Mouse (Mus musculus) forebrain, postnatal 0 days (tissue): Measurements from ENCODE around the gene Duoxa1. TPM values are rescaled to one million over a fixed set of nuclear protein-coding genes. Genes with fewer than 3 reads are reported as not detected.

Source experiments
- ATAC-seq: fragments of 200-750 bp; cut with Nextera tagmentation; 2 replicates; pipeline ENCODE4 v1.8.0; 2017; ENCODE audit warnings: mild to moderate bottlenecking, moderate library complexity
- DNase-seq: peaks from one replicate; pipeline ENCODE4 v3.0.0-alpha.2; 2015
- H3K27ac ChIP-seq: fragments of 300-500 bp; sonication (generic); 2 replicates; pipeline ENCODE4 v1.5.1; 2014; ENCODE audit warnings: low read depth, mild to moderate bottlenecking, antibody characterized with exemption, low read length, moderate library complexity, mixed read lengths
- H3K27me3 ChIP-seq: fragments of 300-500 bp; sonication (generic); 2 replicates; pipeline ENCODE4 v1.6.1; 2014; ENCODE audit warnings: mild to moderate bottlenecking, low read length, mixed read lengths; ENCODE audit not compliant: insufficient read depth
- H3K36me3 ChIP-seq: fragments of 300-500 bp; sonication (generic); 2 replicates; pipeline ENCODE4 v1.6.1; 2014; ENCODE audit warnings: mild to moderate bottlenecking, moderate library complexity; ENCODE audit not compliant: insufficient read depth
- H3K4me1 ChIP-seq: fragments of 300-500 bp; sonication (generic); 2 replicates; pipeline ENCODE4 v1.6.1; 2014; ENCODE audit warnings: antibody characterized with exemption; ENCODE audit not compliant: insufficient read depth
- H3K4me2 ChIP-seq: fragments of 300-500 bp; sonication (generic); 2 replicates; pipeline ENCODE4 v1.6.1; 2014; ENCODE audit warnings: low read depth, mild to moderate bottlenecking, moderate library complexity
- H3K4me3 ChIP-seq: fragments of 300-500 bp; sonication (generic); 2 replicates; pipeline ENCODE4 v1.5.1; 2014; ENCODE audit warnings: low read depth, low read length, mixed read lengths
- H3K9ac ChIP-seq: fragments of 300-500 bp; sonication (generic); 2 replicates; pipeline ENCODE4 v1.6.1; 2014; ENCODE audit warnings: mild to moderate bottlenecking
- H3K9me3 ChIP-seq: fragments of 300-500 bp; sonication (generic); 2 replicates; pipeline ENCODE4 v1.6.1; 2016; ENCODE audit warnings: low read length
- CTCF ChIP-seq: sonication (generic); IDR thresholded peaks from 2 replicates; pipeline ENCODE4 v1.5.1; 2016; ENCODE audit warnings: antibody characterized with exemption, control low read depth, low read depth
- WGBS: fragments of 180-500 bp; shearing (Covaris S2); extraction: QIAGEN DNeasy Blood & Tissue Kit; methylation state at CpG from one replicate; pipeline ENCODE4 v1.1.7; 2014; 5-methylcytosine and 5-hydroxymethylcytosine counted together
- polyA plus RNA-seq: library from polyadenylated mRNA; unstranded; fragments of >200 nt; fragmentation: Nextera tagmentation; extraction: Ambion mirVana; gene quantifications from 2 replicates; pipeline ENCODE4 v1.2.1, GENCODE M21; 2015
- total RNA-seq: library from RNA; depleted of rRNA; stranded (reverse); fragments of >200 nt; gene quantifications from 2 replicates; pipeline ENCODE4 v1.2.3, GENCODE M21; 2014

Gene Duoxa1
- total and polyA plus RNA-seq, 2 experiments from 2014 or later = 0.10 to 0.46 TPM

DNA sequence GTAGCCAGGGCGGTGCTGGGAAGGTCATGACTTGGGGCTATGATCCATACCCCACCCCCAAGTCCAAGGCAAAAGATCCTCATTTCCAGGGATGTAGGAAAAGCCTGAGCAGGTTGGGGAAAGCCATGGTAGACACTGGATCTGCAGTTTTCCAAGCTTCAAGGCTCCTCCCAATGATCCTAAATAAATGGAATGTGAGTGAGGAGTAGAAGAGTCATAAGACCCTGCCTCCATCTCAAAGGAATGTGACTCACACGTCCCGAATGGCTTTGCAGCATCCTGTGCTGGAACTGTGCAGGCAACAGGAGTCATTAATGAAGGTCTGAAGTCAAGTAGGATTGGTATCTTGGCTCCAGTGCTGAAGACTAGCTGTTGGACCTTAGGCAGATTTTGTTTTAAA lies 14.5 kb upstream of the Duoxa1 start:
- 78% methylated on average over 3 of the region's 3 CpGs for WGBS
- TF ChIP-seq CTCF = no peak
- Histone ChIP-seq H3K36me3 (no peaks in the 10 kb centered on the region), H3K27ac (no peak overlapping the region), H3K4me1 (no peaks in the 10 kb centered on the region), H3K27me3 (no peaks in the 10 kb centered on the region), H3K4me3 (no peak overlapping the region), H3K4me2 (no peak overlapping the region), H3K9me3 (no peaks in the 10 kb centered on the region), H3K9ac (no peak overlapping the region)
- ATAC-seq (no peak), DNase-seq (no peak)

DNA sequence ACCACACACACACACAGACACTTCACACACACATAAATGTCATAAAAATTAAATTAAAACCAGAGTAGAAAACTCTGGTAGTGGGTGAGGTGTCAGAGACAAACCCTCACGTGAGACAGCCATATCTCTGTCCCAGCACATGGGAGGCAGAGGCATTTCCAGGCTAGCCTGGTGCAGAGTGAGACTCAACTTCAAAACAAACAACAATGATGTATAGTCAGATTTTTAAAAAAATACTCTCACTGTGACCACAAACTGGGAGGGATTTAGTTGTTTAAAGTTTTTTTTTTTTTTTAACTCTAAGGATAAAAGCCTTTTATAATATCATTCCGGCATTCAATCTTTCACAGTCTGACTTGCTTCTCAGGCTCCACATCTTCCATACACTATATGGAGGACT lies 11.8 kb upstream of the Duoxa1 start:
- TF ChIP-seq CTCF = no peak
- Histone ChIP-seq H3K27me3 (no peaks in the 10 kb centered on the region), H3K9me3 (no peaks in the 10 kb centered on the region), H3K4me1 (no peaks in the 10 kb centered on the region), H3K4me3 (no peak overlapping the region), H3K4me2 (no peak overlapping the region), H3K36me3 (no peaks in the 10 kb centered on the region), H3K27ac (no peak overlapping the region), H3K9ac (no peak overlapping the region)
- 71% methylated on average over 2 of the region's 2 CpGs for WGBS
- no peak for ATAC-seq
- DNase-seq = no peak

DNA sequence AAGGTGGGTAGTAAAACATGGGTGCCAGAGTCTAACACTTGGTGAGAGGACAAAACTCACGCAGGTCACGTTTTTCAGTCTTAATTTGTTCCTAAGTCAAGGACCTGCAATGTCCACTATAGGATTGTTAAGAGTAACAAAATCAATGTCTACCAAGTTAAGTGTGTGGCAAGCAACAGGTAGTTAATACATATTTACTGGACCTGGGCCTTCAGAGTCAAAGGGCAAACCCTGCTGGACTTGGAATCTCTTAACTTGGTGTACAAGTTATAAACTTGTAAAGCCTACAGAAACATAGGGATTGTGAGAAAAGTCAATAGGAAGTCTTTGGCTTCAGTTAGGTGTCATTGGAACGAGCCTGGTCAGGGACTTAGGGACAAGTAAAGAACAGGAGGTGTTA lies 11.1 kb upstream of the Duoxa1 start:
- ATAC-seq = no peak
- no peak overlapping the region for H3K27ac ChIP-seq
- no peaks in the 10 kb centered on the region for H3K27me3 ChIP-seq
- TF ChIP-seq CTCF = no peak
- no peak overlapping the region for H3K9ac ChIP-seq
- no peak overlapping the region for H3K4me2 ChIP-seq
- no peaks in the 10 kb centered on the region for H3K9me3 ChIP-seq
- no peak overlapping the region for H3K4me3 ChIP-seq
- no peak for DNase-seq
- H3K4me1 ChIP-seq = no peaks in the 10 kb centered on the region
- 83% methylated on average over 3 of the region's 3 CpGs for WGBS
- H3K36me3 ChIP-seq = no peaks in the 10 kb centered on the region

DNA sequence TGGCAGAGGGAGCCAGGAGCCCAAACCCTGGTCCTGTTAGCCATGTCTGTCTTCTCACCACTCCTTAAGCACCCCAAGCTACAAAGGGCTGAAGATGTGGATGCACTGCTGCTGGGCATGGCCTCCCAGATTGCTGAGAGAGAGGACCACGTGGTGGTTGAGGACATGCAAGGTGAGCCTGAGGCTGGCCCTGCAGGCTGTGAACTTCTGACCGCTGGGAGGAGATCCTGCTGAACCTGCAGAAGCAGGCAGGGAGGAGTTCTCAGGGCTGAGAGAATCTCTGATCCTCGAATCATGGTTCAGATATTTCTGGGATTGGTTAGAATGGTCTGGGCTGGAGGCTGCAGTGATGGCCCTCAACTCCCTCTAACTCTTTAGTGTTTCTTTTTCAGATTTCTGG lies 10.4 kb upstream of the Duoxa1 start:
- no peak overlapping the region for H3K27ac ChIP-seq
- H3K36me3 ChIP-seq = no peaks in the 10 kb centered on the region
- no peaks in the 10 kb centered on the region for H3K27me3 ChIP-seq
- no peak overlapping the region for H3K4me2 ChIP-seq
- WGBS = 63% methylated on average over 3 of the region's 3 CpGs
- H3K4me1 ChIP-seq = no peaks in the 10 kb centered on the region
- no peak overlapping the region for H3K4me3 ChIP-seq
- H3K9me3 ChIP-seq = no peaks in the 10 kb centered on the region
- ATAC-seq (no peak), DNase-seq (no peak)
- H3K9ac ChIP-seq = no peak overlapping the region
- TF ChIP-seq CTCF = no peak

DNA sequence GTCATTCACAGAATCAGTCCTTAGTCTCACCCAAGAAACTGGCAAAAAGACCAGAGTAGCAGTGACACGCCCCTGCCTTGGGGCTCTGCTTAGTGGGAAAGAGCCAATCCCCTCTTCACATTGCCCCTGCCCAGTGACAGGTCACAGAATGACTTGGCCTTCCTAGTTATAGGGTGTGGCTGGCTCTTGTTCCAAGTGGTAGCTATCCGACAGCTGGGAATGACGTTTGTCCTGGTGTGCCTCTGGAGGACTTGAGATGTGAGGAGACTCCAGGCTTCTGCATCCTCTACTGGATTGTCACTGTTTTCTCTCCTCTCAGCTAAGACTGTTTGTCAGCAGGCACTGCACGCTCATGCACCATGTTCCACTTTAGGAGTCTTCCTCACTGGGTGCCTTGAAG lies 3.9 kb upstream of the Duoxa1 start:
- Histone ChIP-seq H3K27ac (no peak overlapping the region), H3K9me3 (no peaks in the 10 kb centered on the region), H3K36me3 (no peaks in the 10 kb centered on the region), H3K4me2 (no peak overlapping the region), H3K4me3 (no peak overlapping the region), H3K9ac (no peak overlapping the region), H3K4me1 (0 out of 2 replicates have a peak, but pooled peaks cover 4% of the 10 kb centered on the region), H3K27me3 (peaks cover 20% of the 10 kb centered on the region)
- DNase-seq (no peak), ATAC-seq (no peak)
- 76% methylated on average over 4 of the region's 4 CpGs for WGBS
- TF ChIP-seq CTCF = no peak

DNA sequence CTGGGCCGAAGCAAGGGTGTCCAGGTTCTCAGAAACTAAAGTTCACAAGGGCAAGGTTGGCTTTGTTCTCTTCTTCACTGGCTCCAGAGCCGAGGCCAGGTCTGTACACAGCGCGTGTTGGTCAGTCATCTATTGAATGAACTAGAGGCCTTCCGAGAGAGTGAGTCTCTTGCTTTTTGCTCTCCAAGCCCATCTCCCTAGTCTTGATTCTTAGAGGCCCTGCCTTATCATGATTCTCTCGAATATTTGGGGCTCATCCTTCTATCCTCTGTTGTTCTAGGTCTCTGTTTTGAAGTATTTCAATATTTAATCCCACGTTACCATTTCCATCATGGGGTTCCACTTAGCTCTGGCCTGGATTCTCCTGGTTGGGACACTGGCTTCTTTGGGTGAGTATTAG lies 1.8 kb upstream of the Duoxa1 start, which contains the start of gene Duox1:
Gene Duox1 (plus strand): TSS at position 301 of the 400 bp plus-strand sequence.
- H3K36me3 ChIP-seq = no peaks in the 10 kb centered on the region
- DNase-seq = no peak
- no peaks in the 10 kb centered on the region for H3K9me3 ChIP-seq
- no peak within 1 kb of the TSS for H3K9ac ChIP-seq
- ATAC-seq = no peak
- H3K4me2 ChIP-seq = no peak within 1 kb of the TSS
- no peak within 1 kb of the TSS for H3K4me3 ChIP-seq
- TF ChIP-seq CTCF = no peak
- 0 out of 2 replicates have a peak, but pooled peaks cover 4% of the 10 kb centered on the region for H3K4me1 ChIP-seq
- no peak within 1 kb of the TSS for H3K27ac ChIP-seq
- 88% methylated on average over 7 of the region's 7 CpGs for WGBS
- peaks cover 23% of the 10 kb centered on the region for H3K27me3 ChIP-seq

DNA sequence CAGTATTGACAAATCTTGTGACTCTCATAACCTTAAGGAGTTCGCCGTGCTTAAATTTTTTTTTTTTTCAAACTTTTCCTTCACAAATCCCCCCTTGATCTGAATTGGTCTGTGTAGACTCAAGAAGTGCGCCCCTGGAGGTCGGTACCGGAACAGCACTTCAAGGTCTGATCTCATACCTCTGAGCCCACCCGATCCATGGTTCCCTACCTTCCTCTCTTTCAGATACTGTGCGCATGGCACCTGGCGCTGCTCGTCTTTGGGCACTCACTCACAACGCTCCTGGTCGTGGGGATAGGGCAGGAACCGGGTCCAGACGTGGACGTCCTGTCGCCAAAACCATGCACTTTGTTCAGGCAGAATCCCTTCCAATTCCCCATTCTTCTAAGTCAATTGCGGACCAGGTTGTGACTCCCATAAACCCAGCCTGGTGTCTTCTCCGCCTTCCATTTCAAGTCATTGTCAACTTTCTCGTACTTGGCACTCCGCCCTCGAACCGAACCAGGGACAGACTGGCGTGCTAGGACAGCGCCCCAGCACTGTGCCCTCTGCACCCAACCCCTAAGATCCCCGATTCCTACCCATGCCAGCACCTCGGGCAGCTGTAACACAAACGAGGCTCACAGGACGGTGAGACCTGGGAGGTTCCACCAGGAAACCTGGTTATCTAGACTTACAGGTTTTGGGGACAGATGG lies 660 bp downstream of the Duoxa1 start:
- Histone ChIP-seq H3K27ac (no peak overlapping the region), H3K4me3 (peak overlapping the region; percentile 15), H3K4me2 (peak overlapping the region; percentile 41), H3K9me3 (no peaks in the 10 kb centered on the region), H3K4me1 (0 out of 2 replicates have a peak, but pooled peaks cover 4% of the 10 kb centered on the region), H3K9ac (no peak overlapping the region), H3K27me3 (peaks cover 29% of the 10 kb centered on the region), H3K36me3 (no peaks in the 10 kb centered on the region)
- peak; percentile 74 for TF ChIP-seq CTCF
- WGBS = 5% methylated on average over 27 of the region's 27 CpGs
- ATAC-seq (peak; percentile 79), DNase-seq (peak; percentile 73)
